Mouse (Mus musculus): ENCODE measurements around the gene Gm1113. TPM values are rescaled to one million over a fixed set of nuclear protein-coding genes. Genes with fewer than 3 reads are reported as not detected.

The Gm1113 gene
- polyA plus RNA-seq (2017; shearing (Covaris generic)), result not detected

DNA sequence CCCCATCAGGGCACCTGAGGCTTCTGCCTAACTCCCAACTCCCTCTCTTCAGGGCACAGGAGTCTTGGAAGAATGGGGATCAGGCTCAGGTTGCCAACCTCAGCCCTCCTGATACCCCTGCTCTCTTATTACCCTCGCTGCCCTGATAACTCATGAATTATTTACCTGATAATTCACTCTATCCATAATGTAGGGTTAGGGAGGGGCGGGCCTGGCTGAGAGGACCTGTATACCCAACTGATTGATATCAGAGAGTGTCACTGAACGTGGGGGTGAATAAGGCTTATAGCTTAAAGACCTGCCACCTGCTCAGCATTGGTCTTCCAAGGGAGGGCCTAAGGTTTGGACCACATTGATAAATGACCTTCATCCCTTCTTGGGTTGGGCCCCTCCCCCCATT is at the start of gene Gm1113:
Gene Gm1113 (minus strand): TSS at position 101 of the 400 bp plus-strand sequence.

DNA sequence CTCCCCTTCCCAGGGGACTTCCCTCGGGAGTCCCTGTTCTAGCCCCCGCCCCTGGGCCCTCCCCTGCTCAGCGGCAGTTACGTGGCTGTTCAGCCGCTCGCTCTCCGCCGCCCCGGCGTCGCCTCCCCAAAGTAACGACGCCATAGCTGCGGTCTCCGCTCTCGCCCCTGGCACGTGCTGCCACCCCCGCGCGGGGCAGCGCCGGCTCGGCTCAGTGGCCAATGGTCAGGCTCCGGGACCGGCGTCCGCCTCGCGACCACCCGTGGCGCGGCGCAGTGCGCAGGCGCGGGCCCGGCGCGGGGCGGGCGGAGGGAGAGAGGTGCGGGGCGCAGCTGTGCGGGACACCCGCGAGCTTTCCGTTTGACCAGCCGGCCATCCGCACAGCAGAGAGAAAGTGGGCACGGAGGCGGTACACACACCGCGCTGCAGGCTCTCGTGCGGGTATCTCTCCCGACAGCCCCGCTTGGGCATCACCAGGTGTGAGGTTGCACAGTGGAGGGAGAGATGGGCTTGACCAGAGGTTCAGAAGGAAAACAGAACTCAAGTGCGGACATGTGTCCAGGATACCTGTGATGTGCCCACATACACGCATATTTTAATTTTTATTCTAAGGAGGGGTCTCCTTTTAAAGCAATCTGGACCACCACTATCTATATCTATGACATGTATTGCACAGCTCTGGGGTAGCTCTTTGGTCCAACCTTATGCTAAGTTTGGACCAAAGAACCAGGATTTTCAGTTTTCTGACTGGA is 40.4 kb upstream of the Gm1113 start, which contains the start of the genes Ddx25 and Pus3:
Gene Ddx25 (minus strand): TSS at position 272 of the 752 bp plus-strand sequence.
Gene Pus3 (plus strand): TSS at position 339 of the 752 bp plus-strand sequence.

Other genes starting within 250 kb of the Gm1113 start
- 1 to 10 TPM; 4.0 to 8.0 TPM for gene Cdon, start 97.1 kb downstream of the Gm1113 start, polyA plus RNA-seq (2017; shearing (Covaris generic))
- under 1 TPM; 0.05 to 0.12 TPM for gene Ddx25, start 40.3 kb upstream of the Gm1113 start, polyA plus RNA-seq (2017; shearing (Covaris generic))
- 10 to 100 TPM; 30.7 to 48.0 TPM for gene Pus3, start 40.3 kb upstream of the Gm1113 start, polyA plus RNA-seq (2017; shearing (Covaris generic))
- under 1 TPM in 1 of 2 experiments, not detected in 1; 0.84 TPM for gene Pate2, start 52.0 kb upstream of the Gm1113 start, polyA plus RNA-seq (2017; shearing (Covaris generic))
- gene Hyls1, start 52.1 kb upstream of the Gm1113 start, polyA plus RNA-seq (2017; shearing (Covaris generic)), result 1 to 10 TPM; 6.0 to 7.5 TPM
- gene Pate4, start 93.7 kb upstream of the Gm1113 start, polyA plus RNA-seq (2017; shearing (Covaris generic)), result under 1 TPM in 1 of 2 experiments, not detected in 1; 0.14 TPM
- under 1 TPM in 1 of 2 experiments, not detected in 1; 0.56 TPM for gene Pate3, start 129.9 kb upstream of the Gm1113 start, polyA plus RNA-seq (2017; shearing (Covaris generic))
- gene Pate1, start 169.1 kb upstream of the Gm1113 start, polyA plus RNA-seq (2017; shearing (Covaris generic)), result 1 to 10 TPM in 1 of 2 experiments, under 1 TPM in 1; 0.10 to 2.0 TPM
- gene Gm17677, start 222.8 kb upstream of the Gm1113 start, polyA plus RNA-seq (2017; shearing (Covaris generic)), result not detected